Mouse (Mus musculus) hindbrain, embryonic 13.5 days (tissue): Measurements from ENCODE around the gene Parp6. TPM values are rescaled to one million over a fixed set of nuclear protein-coding genes. Genes with fewer than 3 reads are reported as not detected.

Experiments
- ATAC-seq: fragments of 200-750 bp; cut with Nextera tagmentation; 2 replicates; pipeline ENCODE4 v1.8.0; 2017; ENCODE audit warnings: moderate TSS enrichment; ENCODE audit not compliant: low FRiP score
- H3K27ac ChIP-seq: fragments of 300-500 bp; sonication (generic); 2 replicates; pipeline ENCODE4 v1.5.1; 2015; ENCODE audit warnings: inconsistent platforms, mild to moderate bottlenecking, moderate library complexity
- H3K27me3 ChIP-seq: fragments of 300-500 bp; sonication (generic); 2 replicates; pipeline ENCODE4 v1.6.1; 2015; ENCODE audit warnings: mild to moderate bottlenecking, inconsistent platforms
- H3K36me3 ChIP-seq: fragments of 300-500 bp; sonication (generic); 2 replicates; pipeline ENCODE4 v1.6.1; 2015; ENCODE audit warnings: mild to moderate bottlenecking, inconsistent platforms
- H3K4me1 ChIP-seq: fragments of 300-500 bp; sonication (generic); replicated peaks from 2 replicates; pipeline ENCODE4 v1.6.1; 2015; ENCODE audit warnings: inconsistent platforms
- H3K4me2 ChIP-seq: fragments of 300-500 bp; sonication (generic); 2 replicates; pipeline ENCODE4 v1.6.1; 2015; ENCODE audit warnings: inconsistent platforms, mild to moderate bottlenecking, moderate library complexity
- H3K4me3 ChIP-seq: fragments of 300-500 bp; sonication (generic); 2 replicates; pipeline ENCODE4 v1.5.1; 2015; ENCODE audit warnings: mild to moderate bottlenecking, inconsistent platforms
- H3K9ac ChIP-seq: fragments of 300-500 bp; sonication (generic); 2 replicates; pipeline ENCODE4 v1.6.1; 2015; ENCODE audit warnings: mild to moderate bottlenecking, inconsistent platforms
- H3K9me3 ChIP-seq: fragments of 300-500 bp; sonication (generic); 2 replicates; pipeline ENCODE4 v1.6.1; 2016; ENCODE audit warnings: inconsistent platforms
- WGBS: fragments of 180-500 bp; shearing (Covaris S2); methylation state at CpG from one replicate; pipeline ENCODE4 v1.1.7; 2015; 5-methylcytosine and 5-hydroxymethylcytosine counted together
- polyA plus RNA-seq: library from polyadenylated mRNA; unstranded; fragments of >200 nt; fragmentation: Nextera tagmentation; extraction: Ambion mirVana; gene quantifications from 2 replicates; pipeline ENCODE4 v1.2.1, GENCODE M21; 2015

Gene Parp6
- polyA plus RNA-seq, 1 experiment from 2014 or later = 185 TPM

DNA sequence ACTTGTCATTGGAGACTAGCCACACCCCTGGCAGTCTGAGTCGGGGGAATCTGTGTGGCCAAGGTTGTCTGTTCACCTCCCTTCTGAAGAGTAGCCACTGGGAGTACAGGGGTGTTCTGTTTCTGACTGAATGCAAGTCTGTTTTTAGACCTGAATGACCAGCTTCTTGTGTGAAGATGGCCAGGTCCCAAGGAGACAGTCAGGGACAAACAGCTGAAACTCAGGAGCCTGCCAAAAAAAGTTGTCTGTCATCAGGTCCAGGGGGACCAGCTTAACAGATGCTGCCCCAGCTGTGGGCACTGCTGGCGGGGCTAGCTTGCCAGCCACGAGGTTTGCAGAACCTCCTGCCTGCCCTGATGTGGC lies 78.3 kb downstream of the Parp6 start:
- Histone ChIP-seq H3K36me3 (no peaks in the 10 kb centered on the region), H3K9ac (no peak overlapping the region), H3K4me1 (peaks cover 15% of the 10 kb centered on the region), H3K4me3 (no peak overlapping the region), H3K27me3 (no peaks in the 10 kb centered on the region), H3K27ac (no peak overlapping the region), H3K9me3 (no peaks in the 10 kb centered on the region), H3K4me2 (no peak overlapping the region)
- WGBS = 45% methylated on average over 3 of the region's 3 CpGs
- no peak for ATAC-seq

- Histone ChIP-seq H3K4me2 (no peak overlapping the region), H3K27ac (no peak overlapping the region), H3K36me3 (no peaks in the 10 kb centered on the region), H3K9ac (no peak overlapping the region), H3K27me3 (no peaks in the 10 kb centered on the region), H3K4me1 (peaks cover 14% of the 10 kb centered on the region), H3K4me3 (no peak overlapping the region), H3K9me3 (no peaks in the 10 kb centered on the region)
- WGBS = 86% methylated on average over 3 of the region's 3 CpGs
- no peak for ATAC-seq
Observed at GRCm38 (mm10) chr9:59696381-59696780, 79.3 kb downstream of the Parp6 start.

Other genes starting within 250 kb of the Parp6 start
- gene Arih1, start 130.7 kb upstream of the Parp6 start, polyA plus RNA-seq = 15.6 and 17.1 TPM in 2 replicates
- 59.1 and 60.8 TPM in 2 replicates for gene Hexa, start 77.7 kb upstream of the Parp6 start, polyA plus RNA-seq
- gene Tmem202, start 77.4 kb upstream of the Parp6 start, polyA plus RNA-seq = 0.71 and 0.96 TPM in 2 replicates
- 35.4 and 39.3 TPM in 2 replicates for gene Celf6, start 39.4 kb upstream of the Parp6 start, polyA plus RNA-seq
- gene Pkm, start 39.1 kb downstream of the Parp6 start, polyA plus RNA-seq = 1,130 and 1,207 TPM in 2 replicates
- 2.2 and 2.6 TPM in 2 replicates for gene Gramd2, start 62.9 kb downstream of the Parp6 start, polyA plus RNA-seq
- gene Senp8, start 133.4 kb downstream of the Parp6 start, polyA plus RNA-seq = 14.3 TPM in 2 replicates
- gene Myo9a, start 133.6 kb downstream of the Parp6 start, polyA plus RNA-seq = 24.3 and 24.7 TPM in 2 replicates